Mouse (Mus musculus) stomach, embryonic 16.5 days (tissue): ENCODE measurements around the gene Klhl12. TPM values are rescaled to one million over a fixed set of nuclear protein-coding genes. Genes with fewer than 3 reads are reported as not detected.

Experiments used
- ATAC-seq: fragments of 200-750 bp; cut with Nextera tagmentation; 2 replicates; pipeline ENCODE4 v1.8.0; 2017; ENCODE audit warnings: moderate number of reproducible peaks, moderate TSS enrichment; ENCODE audit not compliant: insufficient read depth, low FRiP score
- H3K27ac ChIP-seq: fragments of 300-500 bp; sonication (generic); 2 replicates; pipeline ENCODE4 v1.5.1; 2014; ENCODE audit warnings: low read length
- H3K27me3 ChIP-seq: fragments of 300-500 bp; sonication (generic); 2 replicates; pipeline ENCODE4 v1.6.1; 2014; ENCODE audit warnings: low read length, control low read depth, mixed read lengths; ENCODE audit not compliant: control insufficient read depth, insufficient read depth
- H3K36me3 ChIP-seq: fragments of 300-500 bp; sonication (generic); 2 replicates; pipeline ENCODE4 v1.6.1; 2014; ENCODE audit warnings: low read length; ENCODE audit not compliant: control insufficient read depth, insufficient read depth
- H3K4me1 ChIP-seq: fragments of 300-500 bp; sonication (generic); 2 replicates; pipeline ENCODE4 v1.6.1; 2014; ENCODE audit warnings: low read length, control low read depth, mixed read lengths; ENCODE audit not compliant: control insufficient read depth, insufficient read depth
- H3K4me2 ChIP-seq: fragments of 300-500 bp; sonication (generic); 2 replicates; pipeline ENCODE4 v1.6.1; 2014; ENCODE audit warnings: low read depth, low read length, mixed read lengths
- H3K4me3 ChIP-seq: fragments of 300-500 bp; sonication (generic); replicated peaks from 2 replicates; pipeline ENCODE4 v1.5.1; 2014; ENCODE audit warnings: mild to moderate bottlenecking, low read length
- H3K9ac ChIP-seq: fragments of 300-500 bp; sonication (generic); 2 replicates; pipeline ENCODE4 v1.6.1; 2014; ENCODE audit warnings: low read length
- H3K9me3 ChIP-seq: fragments of 300-500 bp; sonication (generic); replicated peaks from 2 replicates; pipeline ENCODE4 v1.6.1; 2016; ENCODE audit warnings: low read length, control low read depth; ENCODE audit not compliant: control insufficient read depth
- WGBS: fragments of 180-500 bp; shearing (Covaris S2); extraction: QIAGEN DNeasy Blood & Tissue Kit; methylation state at CpG from one replicate; pipeline ENCODE4 v1.1.7; 2014; 5-methylcytosine and 5-hydroxymethylcytosine counted together
- polyA plus RNA-seq: library from polyadenylated mRNA; unstranded; fragments of >200 nt; fragmentation: Nextera tagmentation; extraction: Ambion mirVana; gene quantifications from 2 replicates; pipeline ENCODE4 v1.2.1, GENCODE M21; 2015

The Klhl12 gene
- polyA plus RNA-seq, result 23.1 and 23.7 TPM in 2 replicates

DNA sequence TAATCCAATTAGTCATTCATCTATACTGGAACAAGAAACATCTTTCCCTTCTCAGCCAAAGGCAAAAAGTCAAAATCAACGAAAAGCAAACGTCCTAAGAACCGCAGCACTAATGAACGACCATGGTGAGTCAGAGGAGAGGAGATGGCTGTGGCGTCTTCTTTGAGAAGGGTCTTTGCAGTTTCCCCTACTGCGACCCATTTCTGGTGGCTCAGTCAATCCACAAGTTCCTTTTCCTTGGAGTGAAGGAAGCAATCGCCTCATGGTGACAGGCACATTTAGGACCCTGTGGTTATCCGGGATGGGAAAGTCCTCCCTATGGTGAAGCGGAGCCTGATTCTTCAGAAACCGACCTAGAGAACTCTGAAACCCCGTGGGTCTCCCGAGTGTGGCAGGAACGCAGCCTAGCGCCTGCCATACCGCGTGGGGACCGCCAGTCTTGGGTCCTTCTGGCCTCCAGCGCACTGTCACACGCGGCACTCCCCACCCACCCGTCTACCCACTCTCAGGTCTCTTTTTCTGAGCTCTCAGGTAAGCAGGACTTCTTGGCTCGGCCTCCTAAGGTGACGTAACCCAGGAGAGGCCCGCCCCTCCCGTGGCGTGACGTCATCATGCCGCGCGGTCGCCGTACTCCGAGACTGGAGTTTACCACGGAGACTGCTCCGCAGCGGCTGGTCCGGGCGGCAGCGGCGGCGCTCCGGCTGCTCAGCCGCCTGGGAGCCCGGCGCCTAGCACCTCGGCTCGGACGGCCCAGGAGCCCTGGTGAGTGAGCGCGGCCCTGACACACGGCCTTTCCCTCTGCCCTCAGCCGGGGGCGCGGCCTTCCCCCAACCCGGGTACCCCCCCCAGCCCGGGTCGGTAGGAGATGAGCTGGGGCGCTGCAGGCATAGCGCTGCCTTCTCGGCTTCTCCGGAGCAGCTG is at the start of gene Klhl12:
Klhl12 (plus strand) TSS at position 628 of the 921 bp plus-strand sequence.
- 0 out of 2 replicates have a peak, but pooled peaks cover 3% of the 10 kb centered on the region for H3K36me3 ChIP-seq
- peaks cover 4% of the 10 kb centered on the region for H3K4me1 ChIP-seq
- peak within 1 kb of the TSS; percentile 99 for H3K4me3 ChIP-seq
- ATAC-seq, result peak; percentile 96
- H3K9me3 ChIP-seq, result no peaks in the 10 kb centered on the region
- WGBS, result under 1% methylated on average over 61 of the region's 61 CpGs
- peak within 1 kb of the TSS; percentile 67 for H3K4me2 ChIP-seq
- H3K27me3 ChIP-seq, result no peaks in the 10 kb centered on the region
- H3K27ac ChIP-seq, result peak within 1 kb of the TSS; percentile 79
- peak within 1 kb of the TSS; percentile 97 for H3K9ac ChIP-seq

DNA sequence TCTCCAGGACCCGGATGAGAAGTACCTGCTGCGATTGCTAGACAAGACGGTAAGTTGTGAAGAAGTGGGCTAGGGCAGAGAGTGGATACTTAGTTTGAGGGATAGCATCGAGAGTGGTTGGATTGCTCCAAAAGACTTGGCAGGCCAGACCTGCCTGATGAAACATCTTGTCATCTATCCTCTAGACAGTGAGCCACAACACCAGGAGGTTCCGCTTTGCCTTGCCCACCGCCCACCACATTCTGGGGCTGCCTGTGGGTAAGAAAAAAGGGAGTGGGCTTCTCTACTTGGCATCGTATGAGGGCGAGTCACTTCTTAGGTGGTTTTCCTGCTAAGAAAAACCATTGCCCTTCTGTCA is 48.9 kb upstream of the Klhl12 start:
- Histone ChIP-seq H3K4me1 (peaks cover 10% of the 10 kb centered on the region), H3K27ac (peak overlapping the region; percentile 87), H3K27me3 (no peaks in the 10 kb centered on the region), H3K9me3 (no peaks in the 10 kb centered on the region), H3K4me2 (peak overlapping the region; percentile 86), H3K36me3 (peaks cover 17% of the 10 kb centered on the region; the same call in 1 of the 2 replicates), H3K9ac (peak overlapping the region; percentile 88), H3K4me3 (peak overlapping the region; percentile 90)
- WGBS, result 22% methylated on average over 8 of the region's 8 CpGs
- peak; percentile 27; the same call in 1 of the 2 replicates for ATAC-seq

DNA sequence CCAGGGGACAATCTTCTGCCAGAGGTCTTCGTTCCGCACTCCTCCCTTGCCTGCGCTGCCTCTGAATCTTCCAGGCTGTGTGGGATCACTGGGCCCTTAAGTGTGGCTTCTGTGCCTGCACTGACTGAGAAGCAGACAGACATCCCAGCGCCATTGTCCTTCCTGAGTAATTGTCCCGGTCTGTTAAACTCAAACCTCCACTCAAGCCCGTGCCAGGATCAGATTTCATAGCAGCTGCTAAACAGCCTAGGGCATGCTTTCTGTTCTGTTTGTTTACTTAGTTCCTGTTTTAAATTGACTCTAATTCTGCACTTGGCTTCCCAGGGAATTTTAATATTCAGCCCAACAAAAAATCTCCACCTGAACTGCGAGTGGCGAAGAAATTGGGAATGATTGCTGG is 47.3 kb upstream of the Klhl12 start:
- Histone ChIP-seq H3K36me3 (peaks cover 17% of the 10 kb centered on the region; the same call in 1 of the 2 replicates), H3K4me1 (peaks cover 10% of the 10 kb centered on the region), H3K27me3 (no peaks in the 10 kb centered on the region), H3K27ac (no peak overlapping the region), H3K9ac (no peak overlapping the region), H3K4me3 (no peak overlapping the region), H3K9me3 (no peaks in the 10 kb centered on the region), H3K4me2 (no peak overlapping the region)
- 68% methylated on average over 8 of the region's 8 CpGs for WGBS
- ATAC-seq, result no peak

DNA sequence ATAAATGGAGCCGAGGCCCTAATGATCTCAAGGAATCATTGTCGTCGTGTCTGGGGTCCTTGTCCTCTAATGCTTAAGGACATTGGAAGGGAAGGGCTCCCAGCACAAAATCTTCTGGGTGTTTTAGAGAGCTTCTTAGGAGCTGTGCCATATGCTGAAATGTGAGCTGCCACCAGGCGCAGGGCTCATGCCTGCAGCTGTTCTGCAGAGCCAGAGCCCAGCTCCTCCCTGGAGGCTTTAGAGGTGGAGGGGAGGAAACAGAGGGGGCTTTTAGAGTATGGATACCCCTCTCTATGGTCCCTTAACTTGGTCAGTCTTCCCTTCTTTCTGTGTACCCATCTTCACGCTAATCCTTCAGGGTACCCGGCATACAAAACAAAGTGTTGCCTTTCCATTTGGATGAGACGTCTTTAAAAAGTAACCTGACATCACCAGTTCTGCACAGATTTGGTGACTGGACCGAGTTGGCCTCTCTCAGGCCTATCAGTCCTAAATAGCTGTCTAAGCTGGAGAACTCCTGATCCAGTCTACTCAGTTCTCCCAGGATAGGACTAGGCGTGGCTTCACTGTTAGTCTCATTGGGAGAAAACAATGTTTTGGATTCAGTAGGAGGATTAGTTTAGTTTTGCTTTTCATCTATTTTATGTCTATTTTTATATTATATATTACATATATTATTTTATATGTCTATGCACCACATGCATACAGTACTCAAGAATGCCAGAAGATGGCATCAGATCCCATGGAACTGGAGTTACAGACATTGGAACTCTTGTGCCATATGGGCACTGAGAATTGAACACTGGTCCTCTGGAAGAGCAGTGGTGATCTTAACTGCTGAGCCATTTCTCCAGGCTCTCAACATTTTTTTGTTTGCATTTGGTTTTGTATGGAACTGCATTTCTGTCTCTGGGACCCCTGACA is 43.4 kb upstream of the Klhl12 start:
- no peak overlapping the region for H3K27ac ChIP-seq
- no peaks in the 10 kb centered on the region for H3K9me3 ChIP-seq
- peaks cover 19% of the 10 kb centered on the region for H3K4me1 ChIP-seq
- no peak overlapping the region for H3K4me2 ChIP-seq
- H3K27me3 ChIP-seq, result no peaks in the 10 kb centered on the region
- H3K36me3 ChIP-seq, result peaks cover 17% of the 10 kb centered on the region; the same call in 1 of the 2 replicates
- no peak overlapping the region for H3K4me3 ChIP-seq
- 89% methylated on average over 9 of the region's 9 CpGs for WGBS
- no peak for ATAC-seq
- H3K9ac ChIP-seq, result no peak overlapping the region

DNA sequence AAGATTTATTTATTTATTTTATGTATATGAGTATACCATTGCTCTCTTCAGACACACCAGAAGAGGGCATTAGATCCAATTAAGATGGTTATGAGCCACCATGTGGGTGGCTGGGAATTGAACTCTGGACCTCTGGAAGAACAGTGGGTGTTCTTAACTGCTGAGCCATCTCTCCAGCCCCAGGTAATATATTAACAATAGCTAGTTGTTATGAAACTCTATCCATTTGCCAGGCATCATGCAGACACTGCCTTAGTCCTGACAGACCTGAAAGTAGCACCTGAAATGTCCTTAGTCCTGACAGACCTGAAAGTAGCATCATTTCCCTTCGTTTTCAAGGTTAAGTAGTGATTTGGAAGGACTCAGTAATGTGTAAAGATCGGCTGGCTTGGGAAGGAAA is 41.3 kb upstream of the Klhl12 start:
- H3K4me2 ChIP-seq, result no peak overlapping the region

DNA sequence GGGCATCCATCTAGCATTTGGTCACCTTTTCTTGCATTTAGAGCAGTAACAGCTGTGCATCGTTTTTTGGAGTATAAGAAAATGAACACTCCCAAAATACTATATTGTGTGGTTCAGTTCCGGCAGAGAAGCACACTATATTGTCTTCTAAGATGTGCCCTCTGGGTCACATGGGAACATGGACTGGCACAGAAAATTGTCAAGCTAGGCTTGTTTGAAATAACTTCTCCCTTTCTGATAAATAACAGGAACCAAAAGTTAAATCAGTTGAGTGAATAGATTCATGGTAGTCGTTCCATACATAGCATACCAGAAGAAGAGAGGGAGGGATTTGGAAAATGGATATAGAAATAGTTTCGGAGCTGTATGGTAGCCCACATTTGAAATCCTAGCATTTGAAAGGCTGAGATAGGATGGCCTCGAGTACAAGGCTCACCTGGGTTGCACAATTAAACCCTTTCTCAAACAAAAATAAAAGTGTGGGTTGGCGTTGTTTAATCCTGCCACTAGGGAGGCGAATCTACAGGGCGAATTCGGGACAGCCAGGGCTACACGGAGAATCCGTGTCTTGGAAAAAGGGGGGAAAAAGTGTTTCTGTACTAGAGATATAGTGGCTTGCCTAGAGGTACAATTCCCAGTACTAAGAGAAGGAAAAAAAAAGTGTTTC is 40.7 kb upstream of the Klhl12 start:
- Histone ChIP-seq H3K27ac (peak overlapping the region; percentile 95), H3K4me3 (peak overlapping the region; percentile 82), H3K4me2 (peak overlapping the region; percentile 81), H3K27me3 (no peaks in the 10 kb centered on the region), H3K4me1 (peaks cover 43% of the 10 kb centered on the region), H3K9ac (peak overlapping the region; percentile 67; the same call in 1 of the 2 replicates), H3K9me3 (no peaks in the 10 kb centered on the region), H3K36me3 (peaks cover 6% of the 10 kb centered on the region; the same call in 1 of the 2 replicates)
- 12% methylated on average over 11 of the region's 11 CpGs for WGBS
- peak; percentile 28 for ATAC-seq

More for the DNA sequence above, 41.3 kb upstream of the Klhl12 start:
- WGBS, result 43% methylated on average over 2 of the region's 2 CpGs
- H3K9ac ChIP-seq, result no peak overlapping the region
- peaks cover 11% of the 10 kb centered on the region; the same call in 1 of the 2 replicates for H3K36me3 ChIP-seq
- H3K9me3 ChIP-seq, result no peaks in the 10 kb centered on the region
- peak overlapping the region; percentile 95; the same call in 1 of the 2 replicates for H3K27ac ChIP-seq
- ATAC-seq, result no peak
- no peak overlapping the region for H3K4me3 ChIP-seq
- H3K27me3 ChIP-seq, result no peaks in the 10 kb centered on the region
- H3K4me1 ChIP-seq, result peaks cover 37% of the 10 kb centered on the region

DNA sequence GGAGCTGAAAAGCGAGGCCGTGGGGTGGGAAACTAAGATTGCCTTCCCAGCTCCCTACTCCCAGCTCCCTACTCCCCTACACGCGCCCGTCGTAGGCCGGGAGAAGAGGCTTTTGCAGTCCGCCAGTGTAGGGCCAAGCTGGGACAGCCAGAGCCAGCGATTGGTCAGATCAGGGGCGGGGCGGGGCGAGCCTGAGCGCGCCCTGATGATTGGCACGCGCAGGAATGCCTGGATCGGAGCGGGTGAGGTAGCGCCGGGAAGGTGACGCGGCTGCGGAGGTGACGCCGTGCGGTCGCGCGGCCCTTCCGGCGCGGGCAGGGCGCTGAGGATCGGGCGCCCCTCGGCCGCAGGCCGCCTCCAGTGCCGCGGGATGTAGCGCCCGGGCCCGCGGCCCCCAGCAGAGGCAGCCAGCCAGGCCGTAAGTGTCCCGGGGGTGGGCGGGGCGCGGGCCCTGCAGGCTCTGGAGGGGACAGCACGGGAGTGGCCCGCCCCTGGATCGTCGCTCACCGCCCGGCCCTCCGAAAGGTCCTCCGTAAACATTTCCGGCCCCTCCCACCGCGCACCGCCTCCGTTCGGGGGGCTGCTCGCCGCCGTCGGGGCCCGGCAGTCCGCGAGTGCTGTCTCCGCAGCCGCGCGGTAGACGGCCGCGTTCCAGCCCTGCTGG is 40.0 kb upstream of the Klhl12 start, which contains the start of gene Adipor1:
Adipor1 (plus strand) TSS at position 211 of the 664 bp plus-strand sequence.
- H3K4me2 ChIP-seq, result peak within 1 kb of the TSS; percentile 81
- peak; percentile 100 for ATAC-seq
- peaks cover 46% of the 10 kb centered on the region for H3K4me1 ChIP-seq
- H3K9ac ChIP-seq, result peak within 1 kb of the TSS; percentile 95
- H3K36me3 ChIP-seq, result no peaks in the 10 kb centered on the region
- no peaks in the 10 kb centered on the region for H3K9me3 ChIP-seq
- H3K27me3 ChIP-seq, result no peaks in the 10 kb centered on the region
- peak within 1 kb of the TSS; percentile 82 for H3K4me3 ChIP-seq
- H3K27ac ChIP-seq, result peak within 1 kb of the TSS; percentile 95
- WGBS, result under 1% methylated on average over 56 of the region's 77 CpGs

DNA sequence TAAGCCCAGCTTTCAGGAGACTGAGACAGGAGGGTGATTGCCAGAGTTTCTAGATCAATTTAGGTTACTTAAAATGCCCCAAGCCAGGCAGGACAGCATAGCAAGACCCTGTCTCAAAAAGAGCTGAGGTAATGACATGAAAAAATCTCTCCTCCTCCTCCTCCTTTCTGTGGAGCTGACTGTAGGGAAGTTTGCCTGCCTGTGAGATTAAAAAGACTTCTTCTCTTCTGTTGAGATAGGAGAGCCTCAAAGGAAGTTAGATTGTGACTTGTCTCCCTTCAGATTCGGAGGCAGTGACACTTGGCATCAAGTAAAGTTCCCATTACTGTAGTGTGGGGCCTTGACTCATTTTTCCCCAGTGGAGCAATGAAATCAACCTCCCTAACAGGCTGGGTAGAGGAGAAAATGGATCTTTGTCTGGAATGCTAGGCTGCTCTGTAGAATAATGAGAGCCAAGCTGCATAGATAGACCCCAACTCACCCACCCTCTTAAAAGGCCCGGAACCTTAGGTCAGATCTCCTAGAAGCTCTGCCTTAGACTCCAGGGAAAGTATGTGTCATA is 36.8 kb upstream of the Klhl12 start:
- 72% methylated on average over 2 of the region's 2 CpGs for WGBS
- H3K9me3 ChIP-seq, result no peaks in the 10 kb centered on the region
- peaks cover 60% of the 10 kb centered on the region for H3K4me1 ChIP-seq
- no peak overlapping the region for H3K4me3 ChIP-seq
- H3K36me3 ChIP-seq, result no peaks in the 10 kb centered on the region
- 0 out of 2 replicates have a peak overlapping the region, but pooled peaks have one; percentile 1 for H3K4me2 ChIP-seq
- no peak for ATAC-seq
- peak overlapping the region; percentile 5 for H3K27ac ChIP-seq
- no peak overlapping the region for H3K9ac ChIP-seq
- H3K27me3 ChIP-seq, result no peaks in the 10 kb centered on the region
